Mouse (Mus musculus) neural tube, embryonic 14.5 days (tissue): ENCODE results near the gene Ndufb3. TPM values are rescaled to one million over a fixed set of nuclear protein-coding genes. Genes with fewer than 3 reads are reported as not detected.
"Not testable (repeated sequence)": the region's sequence is repeated elsewhere in the genome, so short reads cannot be mapped to it uniquely, and the experiment has no call there.

Experiments
- ATAC-seq: fragments of 200-750 bp; cut with Nextera tagmentation; 2 replicates; pipeline ENCODE4 v1.8.0; 2017; ENCODE audit warnings: low read depth, mild to moderate bottlenecking, moderate TSS enrichment, moderate library complexity
- H3K27ac ChIP-seq: fragments of 300-500 bp; sonication (generic); 2 replicates; pipeline ENCODE4 v1.5.1; 2014; ENCODE audit warnings: low read depth, mild to moderate bottlenecking, control low read depth, low read length, moderate library complexity, mixed read lengths
- H3K27me3 ChIP-seq: fragments of 300-500 bp; sonication (generic); 2 replicates; pipeline ENCODE4 v1.6.1; 2014; ENCODE audit warnings: low read length; ENCODE audit not compliant: control insufficient read depth, insufficient read depth
- H3K36me3 ChIP-seq: fragments of 300-500 bp; sonication (generic); 2 replicates; pipeline ENCODE4 v1.6.1; 2014; ENCODE audit warnings: low read length, mixed read lengths; ENCODE audit not compliant: control insufficient read depth, insufficient read depth
- H3K4me1 ChIP-seq: fragments of 300-500 bp; sonication (generic); 2 replicates; pipeline ENCODE4 v1.6.1; 2014; ENCODE audit warnings: low read length; ENCODE audit not compliant: control insufficient read depth, insufficient read depth
- H3K4me2 ChIP-seq: fragments of 300-500 bp; sonication (generic); 2 replicates; pipeline ENCODE4 v1.6.1; 2014; ENCODE audit warnings: mild to moderate bottlenecking, low read depth, low read length, control low read depth
- H3K4me3 ChIP-seq: fragments of 300-500 bp; sonication (generic); 2 replicates; pipeline ENCODE4 v1.5.1; 2014; ENCODE audit warnings: low read depth, low read length, control low read depth, mixed read lengths
- H3K9ac ChIP-seq: fragments of 300-500 bp; sonication (generic); replicated peaks from 2 replicates; pipeline ENCODE4 v1.6.1; 2014; ENCODE audit warnings: low read depth, mild to moderate bottlenecking, control low read depth, low read length, mixed read lengths
- H3K9me3 ChIP-seq: fragments of 300-500 bp; sonication (generic); 2 replicates; pipeline ENCODE4 v1.6.1; 2016; ENCODE audit warnings: low read length; ENCODE audit not compliant: control insufficient read depth
- WGBS: fragments of 180-500 bp; shearing (Covaris S2); extraction: QIAGEN DNeasy Blood & Tissue Kit; methylation state at CpG from one replicate; pipeline ENCODE4 v1.1.7; 2014; 5-methylcytosine and 5-hydroxymethylcytosine counted together
- polyA plus RNA-seq: library from polyadenylated mRNA; unstranded; fragments of >200 nt; fragmentation: Nextera tagmentation; extraction: Ambion mirVana; gene quantifications from 2 replicates; pipeline ENCODE4 v1.2.1, GENCODE M21; 2014

The Ndufb3 gene
- polyA plus RNA-seq, 1 experiment from 2014 or later = 213 TPM

GRCm38 (mm10) chr1:58582611-58583010 lies 3.6 kb upstream of the Ndufb3 start:
- Histone ChIP-seq H3K36me3 (no peaks in the 10 kb centered on the region), H3K4me2 (no peak overlapping the region), H3K27me3 (no peaks in the 10 kb centered on the region), H3K4me3 (no peak overlapping the region), H3K9ac (no peak overlapping the region), H3K9me3 (no peaks in the 10 kb centered on the region), H3K4me1 (peaks cover 12% of the 10 kb centered on the region), H3K27ac (no peak overlapping the region)
- 74% methylated on average over 1 of the region's 1 CpGs for WGBS
- no peak for ATAC-seq

- Histone ChIP-seq H3K4me1 (peaks cover 12% of the 10 kb centered on the region), H3K9ac (no peak overlapping the region), H3K27me3 (no peaks in the 10 kb centered on the region), H3K36me3 (no peaks in the 10 kb centered on the region), H3K4me3 (no peak overlapping the region), H3K27ac (no peak overlapping the region), H3K4me2 (no peak overlapping the region), H3K9me3 (no peaks in the 10 kb centered on the region)
- 85% methylated on average over 1 of the region's 1 CpGs for WGBS
- ATAC-seq = no peak
Observed at GRCm38 (mm10) chr1:58584271-58584670, 1.9 kb upstream of the Ndufb3 start.

- H3K9ac ChIP-seq = peak overlapping the region; percentile 82
- ATAC-seq = peak; percentile 82
- 7% methylated on average over 34 of the region's 36 CpGs for WGBS
- H3K4me1 ChIP-seq = peaks cover 12% of the 10 kb centered on the region
- peak overlapping the region; percentile 82; the same call in 1 of the 2 replicates for H3K27ac ChIP-seq
- no peaks in the 10 kb centered on the region for H3K27me3 ChIP-seq
- H3K4me3 ChIP-seq = peak overlapping the region; percentile 75
- H3K9me3 ChIP-seq = no peaks in the 10 kb centered on the region
- peak overlapping the region; percentile 88 for H3K4me2 ChIP-seq
- H3K36me3 ChIP-seq = no peaks in the 10 kb centered on the region
Observed at GRCm38 (mm10) chr1:58585373-58586170, 612 bp upstream of the Ndufb3 start.

- WGBS = 85% methylated on average over 1 of the region's 1 CpGs
- no peak overlapping the region for H3K9ac ChIP-seq
- H3K27ac ChIP-seq = no peak overlapping the region
- no peaks in the 10 kb centered on the region for H3K9me3 ChIP-seq
- no peak overlapping the region for H3K4me3 ChIP-seq
- peaks cover 12% of the 10 kb centered on the region for H3K4me1 ChIP-seq
- peaks cover 3% of the 10 kb centered on the region; the same call in 1 of the 2 replicates for H3K36me3 ChIP-seq
- no peak for ATAC-seq
- H3K4me2 ChIP-seq = peak overlapping the region; percentile 69; the same call in 1 of the 2 replicates
- no peaks in the 10 kb centered on the region for H3K27me3 ChIP-seq
Observed at GRCm38 (mm10) chr1:58587491-58587890, 1.3 kb downstream of the Ndufb3 start.

GRCm38 (mm10) chr1:58602681-58603080 lies 16.5 kb downstream of the Ndufb3 start:
- WGBS = 84% methylated on average over 4 of the region's 4 CpGs
- Histone ChIP-seq H3K9me3 (no peaks in the 10 kb centered on the region), H3K27me3 (no peaks in the 10 kb centered on the region), H3K27ac (no peak overlapping the region), H3K36me3 (no peaks in the 10 kb centered on the region), H3K9ac (no peak overlapping the region), H3K4me3 (no peak overlapping the region), H3K4me2 (no peak overlapping the region), H3K4me1 (no peaks in the 10 kb centered on the region)
- no peak for ATAC-seq

GRCm38 (mm10) chr1:58603738-58604137 lies 17.6 kb downstream of the Ndufb3 start:
- Histone ChIP-seq H3K9me3 (no peaks in the 10 kb centered on the region), H3K27ac (no peak overlapping the region), H3K4me2 (no peak overlapping the region), H3K4me1 (no peaks in the 10 kb centered on the region), H3K4me3 (no peak overlapping the region), H3K27me3 (no peaks in the 10 kb centered on the region), H3K9ac (no peak overlapping the region), H3K36me3 (no peaks in the 10 kb centered on the region)
- 81% methylated on average over 4 of the region's 4 CpGs for WGBS
- no peak for ATAC-seq

GRCm38 (mm10) chr1:58609591-58609990 lies 23.4 kb downstream of the Ndufb3 start:
- not testable (repeated sequence) for H3K27ac ChIP-seq, ATAC-seq, H3K9me3 ChIP-seq, H3K9ac ChIP-seq, H3K4me3 ChIP-seq, H3K27me3 ChIP-seq, H3K36me3 ChIP-seq, H3K4me1 ChIP-seq, H3K4me2 ChIP-seq
- WGBS = 91% methylated on average over 5 of the region's 5 CpGs

GRCm38 (mm10) chr1:58610166-58610565 lies 24.0 kb downstream of the Ndufb3 start:
- H3K27me3 ChIP-seq = no peaks in the 10 kb centered on the region
- H3K4me2 ChIP-seq = no peak overlapping the region
- ATAC-seq = no peak
- H3K27ac ChIP-seq = no peak overlapping the region
- no peaks in the 10 kb centered on the region for H3K36me3 ChIP-seq
- H3K4me1 ChIP-seq = no peaks in the 10 kb centered on the region
- no peak overlapping the region for H3K9ac ChIP-seq
- 86% methylated on average over 1 of the region's 1 CpGs for WGBS
- H3K9me3 ChIP-seq = no peaks in the 10 kb centered on the region
- H3K4me3 ChIP-seq = no peak overlapping the region

GRCm38 (mm10) chr1:58610611-58611010 lies 24.4 kb downstream of the Ndufb3 start:
- no peak overlapping the region for H3K27ac ChIP-seq
- WGBS = 50% methylated on average over 1 of the region's 1 CpGs
- H3K4me2 ChIP-seq = no peak overlapping the region
- H3K36me3 ChIP-seq = no peaks in the 10 kb centered on the region
- H3K9ac ChIP-seq = no peak overlapping the region
- ATAC-seq = no peak
- no peaks in the 10 kb centered on the region for H3K9me3 ChIP-seq
- no peaks in the 10 kb centered on the region for H3K4me1 ChIP-seq
- H3K4me3 ChIP-seq = no peak overlapping the region
- H3K27me3 ChIP-seq = no peaks in the 10 kb centered on the region
